Mouse (Mus musculus) forebrain, embryonic 15.5 days (tissue): Measurements from ENCODE around the gene Pip5k1a. TPM values are rescaled to one million over a fixed set of nuclear protein-coding genes. Genes with fewer than 3 reads are reported as not detected.
"Not testable (repeated sequence)": the region's sequence is repeated elsewhere in the genome, so short reads cannot be mapped to it uniquely, and the experiment has no call there.

Experiments
- ATAC-seq: fragments of 200-750 bp; cut with Nextera tagmentation; replicated peaks from 2 replicates; pipeline ENCODE4 v1.8.0; 2017; ENCODE audit warnings: mild to moderate bottlenecking, moderate TSS enrichment, moderate library complexity
- H3K27ac ChIP-seq: fragments of 300-500 bp; sonication (generic); replicated peaks from 2 replicates; pipeline ENCODE4 v1.5.1; 2015; ENCODE audit warnings: mild to moderate bottlenecking, inconsistent platforms
- H3K27me3 ChIP-seq: fragments of 300-500 bp; sonication (generic); 2 replicates; pipeline ENCODE4 v1.6.1; 2015; ENCODE audit warnings: inconsistent platforms
- H3K36me3 ChIP-seq: fragments of 300-500 bp; sonication (generic); 2 replicates; pipeline ENCODE4 v1.6.1; 2015; ENCODE audit warnings: mild to moderate bottlenecking, inconsistent platforms
- H3K4me1 ChIP-seq: fragments of 300-500 bp; sonication (generic); 2 replicates; pipeline ENCODE4 v1.6.1; 2015; ENCODE audit warnings: inconsistent platforms
- H3K4me2 ChIP-seq: fragments of 300-500 bp; sonication (generic); replicated peaks from 2 replicates; pipeline ENCODE4 v1.6.1; 2015; ENCODE audit warnings: mild to moderate bottlenecking, inconsistent platforms
- H3K4me3 ChIP-seq: fragments of 300-500 bp; sonication (generic); 2 replicates; pipeline ENCODE4 v1.5.1; 2015; ENCODE audit warnings: mild to moderate bottlenecking, inconsistent platforms
- H3K9ac ChIP-seq: fragments of 300-500 bp; sonication (generic); replicated peaks from 2 replicates; pipeline ENCODE4 v1.6.1; 2015; ENCODE audit warnings: mild to moderate bottlenecking, inconsistent platforms
- H3K9me3 ChIP-seq: fragments of 300-500 bp; sonication (generic); 2 replicates; pipeline ENCODE4 v1.6.1; 2016; ENCODE audit warnings: inconsistent platforms
- WGBS: fragments of 180-500 bp; shearing (Covaris S2); methylation state at CpG from one replicate; pipeline ENCODE4 v1.1.7; 2015; ENCODE audit warnings: mixed read lengths; 5-methylcytosine and 5-hydroxymethylcytosine counted together
- polyA plus RNA-seq: library from polyadenylated mRNA; unstranded; fragments of >200 nt; fragmentation: Nextera tagmentation; extraction: Ambion mirVana; gene quantifications from 2 replicates; pipeline ENCODE4 v1.2.1, GENCODE M21; 2015

Pip5k1a gene
- polyA plus RNA-seq, 1 experiment from 2014 or later: 21.6 TPM

DNA sequence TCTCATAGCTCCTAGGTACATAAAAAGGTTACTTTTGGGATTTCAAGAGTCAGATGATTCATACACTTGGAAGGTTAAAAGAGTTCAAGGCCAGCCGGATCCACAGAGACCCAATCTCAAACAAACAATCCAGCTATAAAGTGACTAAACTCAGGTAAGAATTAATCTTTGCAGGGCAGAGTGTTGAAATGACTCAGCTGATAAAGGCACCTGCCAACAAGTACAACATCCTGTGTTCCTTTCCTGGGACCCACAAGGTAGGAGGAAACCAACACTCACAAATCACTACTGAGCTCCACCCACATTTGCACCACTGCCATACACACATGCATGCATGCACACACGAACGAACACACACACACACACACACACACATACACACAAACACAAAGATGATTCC, 78.1 kb downstream of the Pip5k1a start:
- Histone ChIP-seq H3K4me1 (no peaks in the 10 kb centered on the region), H3K36me3 (peaks cover 33% of the 10 kb centered on the region), H3K4me2 (no peak overlapping the region), H3K27me3 (no peaks in the 10 kb centered on the region), H3K9me3 (no peaks in the 10 kb centered on the region), H3K9ac (no peak overlapping the region), H3K4me3 (no peak overlapping the region), H3K27ac (no peak overlapping the region)
- WGBS: 91% methylated on average over 3 of the region's 3 CpGs
- ATAC-seq: no peak

GRCm38 (mm10) chr3:95027701-95028100, 79.0 kb downstream of the Pip5k1a start:
- Histone ChIP-seq H3K4me1 (no peaks in the 10 kb centered on the region), H3K4me3 (no peak overlapping the region), H3K27me3 (no peaks in the 10 kb centered on the region), H3K9me3 (no peaks in the 10 kb centered on the region), H3K9ac (no peak overlapping the region), H3K4me2 (no peak overlapping the region), H3K36me3 (peaks cover 24% of the 10 kb centered on the region), H3K27ac (peak overlapping the region; percentile 39)
- 64% methylated on average over 5 of the region's 5 CpGs for WGBS
- peak; percentile 68 for ATAC-seq

- no peak for ATAC-seq
- Histone ChIP-seq H3K27me3 (no peaks in the 10 kb centered on the region), H3K36me3 (peaks cover 20% of the 10 kb centered on the region), H3K27ac (no peak overlapping the region), H3K4me3 (no peak overlapping the region), H3K9ac (no peak overlapping the region), H3K4me2 (no peak overlapping the region), H3K9me3 (no peaks in the 10 kb centered on the region), H3K4me1 (no peaks in the 10 kb centered on the region)
- WGBS: 62% methylated on average over 5 of the region's 5 CpGs
Observed at GRCm38 (mm10) chr3:95027057-95027645, 79.6 kb downstream of the Pip5k1a start.

GRCm38 (mm10) chr3:95025202-95025601, 81.5 kb downstream of the Pip5k1a start:
- 56% methylated on average over 5 of the region's 5 CpGs for WGBS
- Histone ChIP-seq H3K9ac (no peak overlapping the region), H3K4me1 (no peaks in the 10 kb centered on the region), H3K4me2 (no peak overlapping the region), H3K27me3 (no peaks in the 10 kb centered on the region), H3K4me3 (no peak overlapping the region), H3K9me3 (no peaks in the 10 kb centered on the region), H3K27ac (no peak overlapping the region), H3K36me3 (0 out of 2 replicates have a peak, but pooled peaks cover 2% of the 10 kb centered on the region)
- no peak for ATAC-seq

DNA sequence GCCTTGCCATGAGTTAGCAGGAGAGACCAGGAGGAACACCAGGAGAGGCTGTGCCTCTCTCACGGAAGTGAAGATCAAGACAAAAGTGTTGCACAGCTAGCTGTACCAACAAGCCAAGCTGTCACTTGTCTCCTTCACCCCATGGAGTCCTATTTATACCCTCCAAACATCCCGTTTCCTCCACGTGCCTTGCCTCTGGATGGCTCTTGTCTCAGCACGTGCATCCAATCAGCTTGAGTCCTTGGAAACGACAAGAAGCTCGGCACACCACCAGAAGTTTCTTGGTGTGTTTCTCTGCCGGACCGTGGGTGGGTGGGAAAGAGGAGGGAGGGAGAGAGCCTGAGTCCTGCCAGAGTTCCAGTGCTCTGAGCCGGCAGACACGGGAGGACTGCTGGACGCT, 82.2 kb downstream of the Pip5k1a start:
- no peaks in the 10 kb centered on the region for H3K27me3 ChIP-seq
- H3K4me2 ChIP-seq: no peak overlapping the region
- H3K36me3 ChIP-seq: no peaks in the 10 kb centered on the region
- no peaks in the 10 kb centered on the region for H3K9me3 ChIP-seq
- H3K27ac ChIP-seq: no peak overlapping the region
- H3K4me3 ChIP-seq: no peak overlapping the region
- no peak overlapping the region for H3K9ac ChIP-seq
- no peak for ATAC-seq
- H3K4me1 ChIP-seq: no peaks in the 10 kb centered on the region
- WGBS: 23% methylated on average over 11 of the region's 11 CpGs

GRCm38 (mm10) chr3:95020956-95021355, 85.8 kb downstream of the Pip5k1a start:
- not testable (repeated sequence) for H3K27ac ChIP-seq, H3K9ac ChIP-seq, H3K27me3 ChIP-seq, H3K9me3 ChIP-seq, H3K4me1 ChIP-seq, H3K4me2 ChIP-seq, ATAC-seq, H3K4me3 ChIP-seq, H3K36me3 ChIP-seq
- 95% methylated on average over 5 of the region's 5 CpGs for WGBS

- ATAC-seq: no peak
- 89% methylated on average over 2 of the region's 2 CpGs for WGBS
Observed at GRCm38 (mm10) chr3:95018741-95019140, 88.0 kb downstream of the Pip5k1a start.

GRCm38 (mm10) chr3:95016532-95017056, 90.1 kb downstream of the Pip5k1a start:
- peak overlapping the region; percentile 96 for H3K27ac ChIP-seq
- peak overlapping the region; percentile 78 for H3K4me2 ChIP-seq
- H3K9me3 ChIP-seq: no peaks in the 10 kb centered on the region
- no peaks in the 10 kb centered on the region for H3K27me3 ChIP-seq
- WGBS: 3% methylated on average over 21 of the region's 21 CpGs
- H3K36me3 ChIP-seq: peaks cover 5% of the 10 kb centered on the region
- H3K4me1 ChIP-seq: peaks cover 29% of the 10 kb centered on the region
- peak overlapping the region; percentile 58 for H3K9ac ChIP-seq
- no peak for ATAC-seq
- H3K4me3 ChIP-seq: peak overlapping the region; percentile 74

More at GRCm38 (mm10) chr3:95018741-95019140, 88.0 kb downstream of the Pip5k1a start:
- Histone ChIP-seq H3K27ac (no peak overlapping the region), H3K9ac (no peak overlapping the region), H3K4me2 (no peak overlapping the region), H3K36me3 (no peaks in the 10 kb centered on the region), H3K9me3 (no peaks in the 10 kb centered on the region), H3K4me3 (no peak overlapping the region), H3K27me3 (no peaks in the 10 kb centered on the region), H3K4me1 (peaks cover 19% of the 10 kb centered on the region)

GRCm38 (mm10) chr3:95015891-95016531, 90.7 kb downstream of the Pip5k1a start:
- Histone ChIP-seq H3K27ac (peak overlapping the region; percentile 96), H3K9ac (peak overlapping the region; percentile 58), H3K36me3 (peaks cover 11% of the 10 kb centered on the region), H3K4me1 (peaks cover 29% of the 10 kb centered on the region), H3K4me3 (peak overlapping the region; percentile 74), H3K4me2 (peak overlapping the region; percentile 78), H3K27me3 (no peaks in the 10 kb centered on the region), H3K9me3 (no peaks in the 10 kb centered on the region)
- ATAC-seq: peak; percentile 65
- WGBS: under 1% methylated on average over 40 of the region's 40 CpGs

DNA sequence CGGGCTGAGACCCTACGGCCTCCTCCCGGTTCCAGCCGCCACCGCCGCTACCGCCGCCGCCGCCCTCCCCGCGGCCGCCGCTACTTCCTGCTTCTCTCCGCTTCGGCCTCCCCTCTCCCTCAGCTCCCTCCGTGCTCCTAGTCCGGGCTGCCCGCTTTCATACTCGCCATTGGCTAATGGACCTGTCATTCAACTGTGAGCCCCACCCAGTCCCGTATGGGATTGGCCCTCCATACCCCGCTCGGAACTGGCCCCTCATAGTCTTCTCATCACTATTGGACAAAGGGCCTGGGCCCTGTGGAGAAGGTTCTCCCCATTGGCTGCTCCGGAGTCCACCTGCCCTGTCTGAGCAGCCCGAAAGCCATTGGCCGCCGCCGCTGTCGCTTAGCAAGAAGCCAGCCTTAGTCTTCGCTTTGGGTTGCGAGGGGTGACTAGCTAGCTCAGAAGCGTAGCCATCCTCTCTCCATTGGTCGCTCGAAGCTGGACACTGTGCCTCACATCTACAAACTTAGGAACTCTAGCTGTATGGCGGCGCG, 91.3 kb downstream of the Pip5k1a start, which contains the start of gene Zfp687:
TSS of gene Zfp687 (minus strand) at position 112 of the 536 bp plus-strand sequence.
- peaks cover 17% of the 10 kb centered on the region for H3K36me3 ChIP-seq
- H3K4me3 ChIP-seq: peak within 1 kb of the TSS; percentile 74
- peak within 1 kb of the TSS; percentile 97 for H3K4me2 ChIP-seq
- 0% methylated on average over 37 of the region's 37 CpGs for WGBS
- peak within 1 kb of the TSS; percentile 67 for H3K9ac ChIP-seq
- H3K27ac ChIP-seq: peak within 1 kb of the TSS; percentile 96
- no peaks in the 10 kb centered on the region for H3K9me3 ChIP-seq
- peaks cover 29% of the 10 kb centered on the region for H3K4me1 ChIP-seq
- peak; percentile 100 for ATAC-seq
- H3K27me3 ChIP-seq: no peaks in the 10 kb centered on the region

- Histone ChIP-seq H3K4me2 (peak overlapping the region; percentile 97), H3K4me1 (peaks cover 29% of the 10 kb centered on the region), H3K36me3 (peaks cover 25% of the 10 kb centered on the region), H3K4me3 (peak overlapping the region; percentile 74), H3K9me3 (no peaks in the 10 kb centered on the region), H3K9ac (peak overlapping the region; percentile 67), H3K27me3 (no peaks in the 10 kb centered on the region), H3K27ac (peak overlapping the region; percentile 96; the same call in 1 of the 2 replicates)
- under 1% methylated on average over 44 of the region's 44 CpGs for WGBS
- peak; percentile 5; the same call in 1 of the 2 replicates for ATAC-seq
Observed at GRCm38 (mm10) chr3:95014428-95015151, 92.1 kb downstream of the Pip5k1a start.
